Mouse (Mus musculus) lung, embryonic 16.5 days (tissue): ENCODE results near the gene Pik3ca. TPM values are rescaled to one million over a fixed set of nuclear protein-coding genes. Genes with fewer than 3 reads are reported as not detected.

ENCODE experiments used
- ATAC-seq: fragments of 200-750 bp; cut with Nextera tagmentation; 2 replicates; pipeline ENCODE4 v1.8.0; 2017; ENCODE audit warnings: low read depth, mild to moderate bottlenecking, moderate library complexity
- H3K27ac ChIP-seq: fragments of 300-500 bp; sonication (generic); 2 replicates; pipeline ENCODE4 v1.5.1; 2014; ENCODE audit warnings: mild to moderate bottlenecking, control low read depth, low read length
- H3K27me3 ChIP-seq: fragments of 300-500 bp; sonication (generic); 2 replicates; pipeline ENCODE4 v1.6.1; 2014; ENCODE audit warnings: low read depth, low read length, mixed read lengths; ENCODE audit not compliant: control insufficient read depth, insufficient read depth
- H3K36me3 ChIP-seq: fragments of 300-500 bp; sonication (generic); 2 replicates; pipeline ENCODE4 v1.6.1; 2014; ENCODE audit warnings: low read length; ENCODE audit not compliant: control insufficient read depth, insufficient read depth
- H3K4me1 ChIP-seq: fragments of 300-500 bp; sonication (generic); replicated peaks from 2 replicates; pipeline ENCODE4 v1.6.1; 2014; ENCODE audit warnings: low read length, mixed read lengths; ENCODE audit not compliant: control insufficient read depth, insufficient read depth
- H3K4me2 ChIP-seq: fragments of 300-500 bp; sonication (generic); 2 replicates; pipeline ENCODE4 v1.6.1; 2014; ENCODE audit warnings: low read depth, low read length, control low read depth
- H3K4me3 ChIP-seq: fragments of 300-500 bp; sonication (generic); 2 replicates; pipeline ENCODE4 v1.5.1; 2014; ENCODE audit warnings: mild to moderate bottlenecking, low read length, control low read depth
- H3K9ac ChIP-seq: fragments of 300-500 bp; sonication (generic); 2 replicates; pipeline ENCODE4 v1.6.1; 2014; ENCODE audit warnings: low read length, control low read depth
- H3K9me3 ChIP-seq: fragments of 300-500 bp; sonication (generic); 2 replicates; pipeline ENCODE4 v1.6.1; 2016; ENCODE audit warnings: low read length; ENCODE audit not compliant: control insufficient read depth
- WGBS: fragments of 180-500 bp; shearing (Covaris S2); extraction: QIAGEN DNeasy Blood & Tissue Kit; methylation state at CpG from one replicate; pipeline ENCODE4 v1.1.7; 2014; 5-methylcytosine and 5-hydroxymethylcytosine counted together
- polyA plus RNA-seq: library from polyadenylated mRNA; unstranded; fragments of >200 nt; fragmentation: Nextera tagmentation; extraction: Ambion mirVana; gene quantifications from 2 replicates; pipeline ENCODE4 v1.2.1, GENCODE M21; 2015

The Pik3ca gene
- polyA plus RNA-seq, 1 experiment from 2014 or later: 10.2 TPM

DNA sequence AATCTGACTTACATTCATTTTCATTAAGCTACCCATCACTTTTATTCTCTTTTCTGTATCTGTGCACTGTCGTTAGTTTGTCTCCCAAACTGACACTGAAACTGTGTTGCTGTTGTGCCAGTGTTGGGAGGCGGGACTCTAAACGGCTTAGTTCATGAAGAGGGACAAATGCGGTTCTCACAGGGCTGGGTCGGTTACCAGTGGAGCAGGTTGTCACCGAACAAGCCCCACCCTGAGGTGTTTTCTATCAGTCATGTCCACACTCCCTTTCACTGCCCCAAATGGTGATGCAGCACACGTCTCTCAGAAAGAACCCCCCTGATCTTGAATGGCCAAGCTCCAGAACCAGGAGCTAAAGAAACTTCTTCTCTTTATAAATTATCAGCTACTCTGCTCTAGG, 25.5 kb upstream of the Pik3ca start:
- H3K4me1 ChIP-seq: no peaks in the 10 kb centered on the region
- ATAC-seq: no peak
- H3K27ac ChIP-seq: no peak overlapping the region
- H3K9me3 ChIP-seq: no peaks in the 10 kb centered on the region
- H3K9ac ChIP-seq: no peak overlapping the region
- H3K4me2 ChIP-seq: no peak overlapping the region
- 64% methylated on average over 7 of the region's 7 CpGs for WGBS
- H3K27me3 ChIP-seq: no peaks in the 10 kb centered on the region
- no peaks in the 10 kb centered on the region for H3K36me3 ChIP-seq
- no peak overlapping the region for H3K4me3 ChIP-seq

DNA sequence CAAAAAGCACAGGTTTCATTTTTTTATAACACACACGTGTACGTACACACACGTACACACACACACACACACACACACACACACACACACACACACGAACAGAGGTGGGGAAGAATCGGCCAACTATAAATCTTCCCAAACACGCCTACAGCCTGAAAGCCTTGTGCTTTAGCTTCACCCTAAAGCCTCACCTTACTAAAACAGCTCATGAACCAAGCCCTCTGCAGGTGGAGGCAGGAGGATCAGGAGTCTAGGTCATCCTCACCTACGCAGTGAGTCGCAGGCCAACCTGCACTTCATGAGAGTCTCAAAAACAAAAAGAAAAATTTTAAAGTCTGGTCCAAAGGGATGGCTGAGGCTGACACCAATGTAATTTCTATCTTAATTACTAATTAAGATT, 25.0 kb upstream of the Pik3ca start:
- Histone ChIP-seq H3K27me3 (no peaks in the 10 kb centered on the region), H3K9ac (no peak overlapping the region), H3K9me3 (no peaks in the 10 kb centered on the region), H3K4me2 (no peak overlapping the region), H3K4me1 (no peaks in the 10 kb centered on the region), H3K36me3 (no peaks in the 10 kb centered on the region), H3K27ac (no peak overlapping the region), H3K4me3 (no peak overlapping the region)
- ATAC-seq: no peak
- WGBS: 84% methylated on average over 8 of the region's 8 CpGs

DNA sequence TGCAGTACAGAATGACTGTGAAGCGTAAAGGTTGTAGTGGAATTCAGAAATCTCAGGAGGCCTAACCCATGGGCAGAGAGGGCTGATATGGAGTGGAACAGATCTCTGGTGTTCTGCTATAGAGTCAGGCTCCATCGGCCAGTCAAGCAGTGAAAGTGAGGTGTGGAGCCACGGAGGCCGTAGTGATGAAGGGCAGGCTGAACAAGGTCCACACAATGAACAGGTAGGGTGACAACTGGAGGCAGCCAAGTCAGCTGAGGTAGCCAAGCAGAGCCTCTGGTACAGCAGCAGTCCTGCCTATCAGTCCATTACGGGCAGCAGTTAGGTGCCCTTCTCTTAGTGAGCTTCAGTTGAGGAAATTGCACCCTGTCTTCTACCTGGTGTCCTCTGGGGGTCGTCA, 24.2 kb upstream of the Pik3ca start:
- WGBS: 83% methylated on average over 6 of the region's 6 CpGs
- Histone ChIP-seq H3K9ac (no peak overlapping the region), H3K9me3 (no peaks in the 10 kb centered on the region), H3K27me3 (no peaks in the 10 kb centered on the region), H3K36me3 (no peaks in the 10 kb centered on the region), H3K4me1 (no peaks in the 10 kb centered on the region), H3K4me3 (no peak overlapping the region), H3K27ac (no peak overlapping the region), H3K4me2 (no peak overlapping the region)
- no peak for ATAC-seq

DNA sequence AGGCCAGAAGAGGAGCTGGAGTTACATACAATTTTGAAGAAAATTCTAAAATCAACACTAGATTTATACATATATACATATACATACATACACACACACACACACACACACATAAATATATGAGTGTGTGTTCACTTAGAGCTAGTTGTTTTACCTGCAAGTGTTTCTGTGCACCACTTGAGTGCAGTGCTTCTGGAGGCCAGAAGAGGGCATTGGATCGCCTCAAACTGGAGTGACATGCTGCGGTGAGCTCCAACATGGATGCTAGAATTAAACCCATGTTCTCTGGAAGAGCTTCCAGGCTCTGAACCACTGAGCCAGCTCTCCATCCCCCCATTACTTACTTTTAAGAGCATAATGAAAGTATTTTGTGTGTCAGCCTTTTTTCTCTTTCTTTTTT, 17.6 kb upstream of the Pik3ca start:
- Histone ChIP-seq H3K4me2 (no peak overlapping the region), H3K4me1 (no peaks in the 10 kb centered on the region), H3K9ac (no peak overlapping the region), H3K9me3 (no peaks in the 10 kb centered on the region), H3K27ac (no peak overlapping the region), H3K36me3 (no peaks in the 10 kb centered on the region), H3K4me3 (no peak overlapping the region), H3K27me3 (no peaks in the 10 kb centered on the region)
- no peak for ATAC-seq
- 34% methylated on average over 2 of the region's 2 CpGs for WGBS

DNA sequence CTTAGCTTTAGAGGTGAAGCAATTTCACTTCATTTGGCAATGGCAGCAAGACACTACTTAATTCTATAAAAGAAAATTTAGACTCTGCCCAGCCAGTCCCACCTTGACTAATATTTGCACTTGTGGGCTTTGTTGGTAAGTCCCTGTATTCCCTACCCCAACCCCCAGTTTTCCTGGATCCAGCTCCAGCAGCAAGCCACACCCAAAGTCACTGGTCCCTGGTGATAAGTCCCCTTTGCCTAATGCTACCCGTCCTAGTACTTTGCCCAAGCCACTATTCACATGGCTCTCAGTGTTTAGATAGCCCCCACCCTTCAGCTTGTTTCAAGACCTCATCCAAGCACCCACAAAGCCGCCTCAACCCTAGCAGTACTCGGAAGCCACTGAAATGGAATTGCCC, 15.9 kb upstream of the Pik3ca start:
- Histone ChIP-seq H3K9me3 (no peaks in the 10 kb centered on the region), H3K4me2 (no peak overlapping the region), H3K36me3 (no peaks in the 10 kb centered on the region), H3K4me1 (no peaks in the 10 kb centered on the region), H3K9ac (no peak overlapping the region), H3K27me3 (no peaks in the 10 kb centered on the region), H3K27ac (no peak overlapping the region), H3K4me3 (no peak overlapping the region)
- no peak for ATAC-seq
- whole genome bisulfite sequencing: 57% methylated on average over 3 of the region's 3 CpGs

DNA sequence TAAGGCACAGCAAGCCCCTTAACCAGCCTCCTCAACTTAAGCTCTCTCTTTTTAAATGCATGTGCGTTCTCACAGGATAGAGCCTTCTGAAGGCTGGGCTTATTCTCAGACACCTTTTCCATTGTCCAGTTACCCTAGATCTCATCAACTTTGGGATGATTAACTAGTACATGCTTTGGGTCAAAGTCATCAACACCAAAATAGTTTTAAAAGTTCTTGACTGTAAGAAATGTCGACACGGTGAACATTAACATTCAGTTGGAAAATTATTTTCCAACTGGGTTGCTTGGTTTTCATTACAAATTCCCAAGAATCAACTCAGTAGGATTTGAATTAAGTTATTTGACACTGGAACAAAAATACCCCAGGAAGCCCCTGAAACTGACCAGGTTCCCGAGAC, 4.6 kb upstream of the Pik3ca start:
- H3K4me2 ChIP-seq: no peak overlapping the region
- no peaks in the 10 kb centered on the region for H3K9me3 ChIP-seq
- WGBS: 88% methylated on average over 4 of the region's 4 CpGs
- no peak for ATAC-seq
- no peak overlapping the region for H3K27ac ChIP-seq
- H3K36me3 ChIP-seq: no peaks in the 10 kb centered on the region
- H3K27me3 ChIP-seq: no peaks in the 10 kb centered on the region
- H3K4me3 ChIP-seq: no peak overlapping the region
- H3K4me1 ChIP-seq: 0 out of 2 replicates have a peak, but pooled peaks cover 3% of the 10 kb centered on the region
- no peak overlapping the region for H3K9ac ChIP-seq

DNA sequence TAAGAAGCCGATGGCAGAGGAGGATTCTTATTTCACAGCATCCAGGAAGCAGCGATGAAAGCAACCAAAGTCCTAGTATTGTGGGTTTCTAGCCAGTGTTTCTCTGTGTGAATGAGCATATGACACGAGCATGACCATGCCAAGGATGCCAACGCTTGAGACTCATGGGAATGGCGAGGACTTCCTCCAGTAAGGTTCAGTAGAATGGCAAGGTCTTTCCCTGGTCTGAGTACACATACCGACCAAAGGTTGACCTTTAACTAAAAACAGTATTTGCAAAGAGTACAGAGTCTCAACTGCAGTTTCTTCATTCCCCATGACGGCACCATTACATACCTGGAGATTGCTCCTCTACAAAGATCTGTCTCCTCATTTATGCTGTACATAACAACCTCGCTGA, 3.5 kb upstream of the Pik3ca start:
- H3K27me3 ChIP-seq: no peaks in the 10 kb centered on the region
- ATAC-seq: no peak
- H3K27ac ChIP-seq: no peak overlapping the region
- no peaks in the 10 kb centered on the region for H3K36me3 ChIP-seq
- no peak overlapping the region for H3K4me3 ChIP-seq
- H3K4me2 ChIP-seq: no peak overlapping the region
- no peaks in the 10 kb centered on the region for H3K9me3 ChIP-seq
- H3K9ac ChIP-seq: no peak overlapping the region
- peaks cover 7% of the 10 kb centered on the region for H3K4me1 ChIP-seq
- WGBS: 83% methylated on average over 8 of the region's 8 CpGs

DNA sequence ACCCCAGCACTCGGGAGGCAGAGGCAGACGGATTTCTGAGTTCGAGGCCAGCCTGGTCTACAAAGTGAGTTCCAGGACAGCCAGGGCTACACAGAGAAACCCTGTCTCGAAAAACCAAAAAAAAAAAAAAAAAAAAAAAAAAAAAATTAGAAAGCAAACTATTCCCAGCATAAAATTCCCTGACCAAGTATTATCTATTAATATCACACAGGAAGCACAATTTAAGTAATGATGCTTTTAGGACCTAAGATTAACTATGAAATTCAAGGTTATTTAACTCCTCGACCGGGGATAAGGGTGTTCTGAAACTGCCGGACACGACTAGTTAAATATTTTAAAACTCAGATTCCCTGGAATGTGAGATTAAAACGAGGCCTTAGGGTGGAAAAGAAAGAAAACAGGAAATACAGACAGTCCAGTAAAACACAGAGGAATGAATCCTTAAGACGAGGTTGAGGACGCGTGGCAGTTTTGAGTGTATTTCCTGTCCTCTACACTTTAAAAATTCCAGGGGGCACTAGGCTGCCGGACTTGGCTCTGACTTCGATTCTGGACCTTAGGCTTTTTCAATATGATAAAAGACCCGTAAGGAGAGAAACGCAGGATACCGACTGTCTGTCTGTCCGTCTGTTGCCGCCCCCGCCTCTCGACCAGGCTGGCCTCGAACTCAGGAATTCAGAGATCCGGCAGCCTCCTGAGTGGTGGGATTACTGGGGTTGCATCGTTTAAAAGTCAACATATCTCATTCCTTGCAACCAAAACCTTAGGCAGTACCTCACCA, 1.5 kb upstream of the Pik3ca start:
- no peak for ATAC-seq
- peak overlapping the region; percentile 95 for H3K4me3 ChIP-seq
- H3K4me1 ChIP-seq: peaks cover 24% of the 10 kb centered on the region
- no peaks in the 10 kb centered on the region for H3K9me3 ChIP-seq
- peak overlapping the region; percentile 93 for H3K4me2 ChIP-seq
- H3K27me3 ChIP-seq: no peaks in the 10 kb centered on the region
- peak overlapping the region; percentile 99 for H3K27ac ChIP-seq
- peak overlapping the region; percentile 74 for H3K9ac ChIP-seq
- WGBS: 13% methylated on average over 23 of the region's 24 CpGs
- H3K36me3 ChIP-seq: no peaks in the 10 kb centered on the region

DNA sequence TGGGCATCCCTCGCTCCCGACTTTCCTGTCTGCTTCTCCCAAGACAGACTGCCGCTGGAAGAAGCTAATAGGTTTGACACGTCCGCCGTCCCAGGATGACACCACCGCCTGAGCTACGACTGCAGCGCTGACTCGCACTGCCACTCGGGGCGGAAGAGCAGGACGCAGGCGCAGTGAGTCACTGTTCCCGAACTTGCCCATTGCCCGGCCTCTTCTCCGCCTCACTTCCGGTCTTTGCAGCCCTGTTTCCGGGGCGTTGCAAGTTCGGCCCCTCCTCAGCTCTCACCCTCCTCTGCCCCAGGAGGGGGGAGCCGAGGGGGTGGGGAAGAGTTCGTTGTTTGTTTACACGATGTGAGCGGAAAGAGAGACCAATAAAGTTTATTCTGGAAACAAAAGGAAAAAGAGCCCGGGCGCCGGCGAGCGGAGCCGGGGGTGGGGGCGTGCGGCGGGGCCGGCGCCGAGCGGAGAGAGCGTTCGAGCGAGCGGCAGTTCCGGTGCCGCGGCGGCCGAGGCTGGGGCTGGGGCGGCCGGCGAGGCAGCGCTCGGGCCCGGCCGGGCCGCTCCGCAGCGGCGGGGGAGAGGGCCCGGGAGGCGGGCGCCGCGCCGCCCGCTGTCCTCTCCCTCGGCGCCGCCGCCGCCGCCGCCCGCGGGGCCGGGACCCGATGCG, 544 bp upstream of the Pik3ca start:
- ATAC-seq: peak; percentile 98
- WGBS: under 1% methylated on average over 31 of the region's 77 CpGs

More for the DNA sequence above, 544 bp upstream of the Pik3ca start:
- Histone ChIP-seq H3K36me3 (no peaks in the 10 kb centered on the region), H3K4me1 (peaks cover 28% of the 10 kb centered on the region), H3K4me3 (peak overlapping the region; percentile 95), H3K27me3 (no peaks in the 10 kb centered on the region), H3K4me2 (peak overlapping the region; percentile 93), H3K27ac (peak overlapping the region; percentile 99), H3K9ac (peak overlapping the region; percentile 96), H3K9me3 (no peaks in the 10 kb centered on the region)
